Mouse (Mus musculus): ENCODE measurements around the gene Gamt.

- TF ChIP-seq POLR2A (IDR thresholded peaks at IDR 0.05; ENCODE audit: low read depth, low read length) (no peak), CTCF (IDR thresholded peaks at IDR 0.05; ENCODE audit: extremely low read depth, insufficient read depth, insufficient read length, insufficient replicate concordance) (no peak)
These were observed 45.6 kb downstream of the Gamt start for GRCm38 (mm10) chr10:80215048-80215772.

All from spleen, adult 2 months (tissue).